In genomic region chr14:79515511-79516242, GRCm38 (mm10) we compare ENCODE assay signal across 8 mouse cellular contexts. TPM values are rescaled to one million over a fixed set of nuclear protein-coding genes. Genes with fewer than 3 reads are reported as not detected.
DNase-seq lines count a peak whose midpoint lies in the region; ATAC-seq and TF ChIP-seq lines count a peak whose summit lies in the region.

No protein-coding gene starts in this region.

- ATAC-seq in heart, embryonic 15.5 days (replicated peaks; ENCODE audit: insufficient number of reproducible peaks, insufficient read depth, low FRiP score, low read depth) = no peak
- ATAC-seq in granulocyte monocyte progenitor cell, adult 5-6 weeks (replicated peaks; ENCODE audit: poor library complexity, severe bottlenecking) = peak; percentile 77
- ATAC-seq in liver, postnatal 0 days = peak; percentile 91
- no peak for ATAC-seq in midbrain, embryonic 14.5 days (ENCODE audit: low FRiP score, low TSS enrichment)

- no peak for TF ChIP-seq CTCF in liver, postnatal 0 days (IDR thresholded peaks at IDR 0.05; ENCODE audit: low read depth)

- no peak overlapping the region for H3K9ac ChIP-seq in heart, embryonic 15.5 days
- peak overlapping the region; percentile 63 for H3K9ac ChIP-seq in liver, postnatal 0 days (replicated peaks)
- no peak overlapping the region for H3K9ac ChIP-seq in midbrain, embryonic 14.5 days (replicated peaks; ENCODE audit: low read length)

- 63% methylated on average over 8 of the region's 8 CpGs for WGBS in heart, embryonic 15.5 days
- WGBS in liver, postnatal 0 days (ENCODE audit: insufficient replicate concordance) = 19% methylated on average over 8 of the region's 8 CpGs
- WGBS in midbrain, embryonic 14.5 days = 90% methylated on average over 8 of the region's 8 CpGs

- no peaks in the 10 kb centered on the region for H3K9me3 ChIP-seq in heart, embryonic 15.5 days (replicated peaks)
- no peaks in the 10 kb centered on the region for H3K9me3 ChIP-seq in liver, postnatal 0 days (ENCODE audit: low read length)
- H3K9me3 ChIP-seq in midbrain, embryonic 14.5 days (ENCODE audit: control insufficient read depth, low read length) = no peaks in the 10 kb centered on the region

- peaks cover 26% of the 10 kb centered on the region for H3K4me1 ChIP-seq in heart, embryonic 15.5 days (replicated peaks)
- H3K4me1 ChIP-seq in liver, postnatal 0 days (ENCODE audit: insufficient read depth) = peaks cover 28% of the 10 kb centered on the region
- no peaks in the 10 kb centered on the region for H3K4me1 ChIP-seq in midbrain, embryonic 14.5 days (ENCODE audit: control insufficient read depth, insufficient read depth, low read length)

- no peak for DNase-seq in heart, postnatal 4 days
- peak; percentile 60 for DNase-seq in liver, postnatal 0 days
- DNase-seq in spleen, postnatal 36 days (ENCODE audit: low spot score in 2 of 2) = peak; percentile 88 to 90
- DNase-seq in neural tube, embryonic 10.5 days (ENCODE audit: extremely low spot score, low spot score) = no peak
- DNase-seq in midbrain, embryonic 14.5 days = no peak
- DNase-seq in adrenal gland, postnatal 4 days (ENCODE audit: low spot score in 2 of 2) = no peak

- H3K4me2 ChIP-seq in heart, embryonic 15.5 days = no peak overlapping the region
- peak overlapping the region; percentile 68 for H3K4me2 ChIP-seq in liver, postnatal 0 days (ENCODE audit: low read depth, low read length)
- no peak overlapping the region for H3K4me2 ChIP-seq in midbrain, embryonic 14.5 days (ENCODE audit: low read length)

- no peak for TF ChIP-seq EP300 in liver, postnatal 0 days (IDR thresholded peaks at IDR 0.05; ENCODE audit: low read depth)

- no peaks in the 10 kb centered on the region for H3K36me3 ChIP-seq in heart, embryonic 15.5 days
- H3K36me3 ChIP-seq in liver, postnatal 0 days (replicated peaks; ENCODE audit: insufficient read depth, low read length) = no peaks in the 10 kb centered on the region; the same call in 1 of the 2 replicates
- H3K36me3 ChIP-seq in midbrain, embryonic 14.5 days (ENCODE audit: control insufficient read depth, insufficient read depth, low read length) = no peaks in the 10 kb centered on the region

- H3K27ac ChIP-seq in heart, embryonic 15.5 days = peak overlapping the region; percentile 42; the same call in 1 of the 2 replicates
- peak overlapping the region; percentile 93 for H3K27ac ChIP-seq in liver, postnatal 0 days (ENCODE audit: low read depth)
- H3K27ac ChIP-seq in midbrain, embryonic 14.5 days (replicated peaks; ENCODE audit: low read depth, low read length) = no peak overlapping the region

- peak overlapping the region; percentile 2; the same call in 1 of the 2 replicates for H3K4me3 ChIP-seq in heart, embryonic 15.5 days
- H3K4me3 ChIP-seq in liver, postnatal 0 days (ENCODE audit: low read depth, low read length) = peak overlapping the region; percentile 53
- H3K4me3 ChIP-seq in midbrain, embryonic 14.5 days (replicated peaks; ENCODE audit: low read depth, low read length) = no peak overlapping the region

- no peaks in the 10 kb centered on the region for H3K27me3 ChIP-seq in heart, embryonic 15.5 days
- H3K27me3 ChIP-seq in liver, postnatal 0 days (ENCODE audit: insufficient read depth, low read length) = no peaks in the 10 kb centered on the region
- no peaks in the 10 kb centered on the region for H3K27me3 ChIP-seq in midbrain, embryonic 14.5 days (ENCODE audit: control insufficient read depth, insufficient read depth, low read length)

RNA-seq across cellular contexts. Expression of gene Wbp4, which starts 34.4 kb away (rescaled TPM):
- polyA plus RNA-seq in heart, embryonic 15.5 days (2015; fragmentation: Nextera tagmentation; extraction: Ambion mirVana) = 24.0 and 25.7 TPM in 2 replicates
- 10 to 100 TPM; 24.7 to 25.8 TPM for total RNA-seq in heart, postnatal 4 days (2021)
- total RNA-seq in granulocyte monocyte progenitor cell, adult 5-6 weeks (2014; fragmentation: Nextera tagmentation) = 15.3 and 28.1 TPM in 2 replicates
- total RNA-seq in granulocyte monocyte progenitor cell, adult 5-6 weeks (2017) = 70.8 and 75.0 TPM in 2 replicates
- polyA plus RNA-seq in liver, postnatal 0 days (2015; fragmentation: Nextera tagmentation; extraction: Ambion mirVana) = 15.1 and 16.2 TPM in 2 replicates
- polyA plus RNA-seq in midbrain, embryonic 14.5 days (2014; fragmentation: Nextera tagmentation; extraction: Ambion mirVana) = 44.8 and 52.6 TPM in 2 replicates
- total RNA-seq in adrenal gland, postnatal 4 days (2021) = 10 to 100 TPM; 44.8 to 46.7 TPM

RNA-seq across cellular contexts. Expression of gene Elf1, which starts 34.7 kb away (rescaled TPM):
- 7.8 and 12.4 TPM in 2 replicates for polyA plus RNA-seq in heart, embryonic 15.5 days (2015; fragmentation: Nextera tagmentation; extraction: Ambion mirVana)
- total RNA-seq in heart, postnatal 4 days (2021) = 10 to 100 TPM; 20.3 to 22.5 TPM
- total RNA-seq in granulocyte monocyte progenitor cell, adult 5-6 weeks (2014; fragmentation: Nextera tagmentation) = 92.6 and 98.6 TPM in 2 replicates
- 178 and 188 TPM in 2 replicates for total RNA-seq in granulocyte monocyte progenitor cell, adult 5-6 weeks (2017)
- 9.0 and 11.0 TPM in 2 replicates for polyA plus RNA-seq in liver, postnatal 0 days (2015; fragmentation: Nextera tagmentation; extraction: Ambion mirVana)
- 2.7 and 3.7 TPM in 2 replicates for polyA plus RNA-seq in midbrain, embryonic 14.5 days (2014; fragmentation: Nextera tagmentation; extraction: Ambion mirVana)
- total RNA-seq in adrenal gland, postnatal 4 days (2021) = 10 to 100 TPM; 27.4 to 28.8 TPM

Comparison
In these comparisons a context has a peak if more than half of its experiments do, and no peak if none do; other contexts are left out.
1. ATAC-seq: peak in granulocyte monocyte progenitor cell, adult 5-6 weeks (single experiment) and liver, postnatal 0 days (single experiment); none in heart, embryonic 15.5 days (single experiment) and midbrain, embryonic 14.5 days (single experiment).
2. DNase-seq: peak in liver, postnatal 0 days (single experiment) and spleen, postnatal 36 days (2 of 2); none in heart, postnatal 4 days (single experiment), neural tube, embryonic 10.5 days (single experiment), midbrain, embryonic 14.5 days (single experiment) and adrenal gland, postnatal 4 days (0 of 2).